16 mouse cellular contexts compared by ENCODE assay signal in the genomic region with DNA sequence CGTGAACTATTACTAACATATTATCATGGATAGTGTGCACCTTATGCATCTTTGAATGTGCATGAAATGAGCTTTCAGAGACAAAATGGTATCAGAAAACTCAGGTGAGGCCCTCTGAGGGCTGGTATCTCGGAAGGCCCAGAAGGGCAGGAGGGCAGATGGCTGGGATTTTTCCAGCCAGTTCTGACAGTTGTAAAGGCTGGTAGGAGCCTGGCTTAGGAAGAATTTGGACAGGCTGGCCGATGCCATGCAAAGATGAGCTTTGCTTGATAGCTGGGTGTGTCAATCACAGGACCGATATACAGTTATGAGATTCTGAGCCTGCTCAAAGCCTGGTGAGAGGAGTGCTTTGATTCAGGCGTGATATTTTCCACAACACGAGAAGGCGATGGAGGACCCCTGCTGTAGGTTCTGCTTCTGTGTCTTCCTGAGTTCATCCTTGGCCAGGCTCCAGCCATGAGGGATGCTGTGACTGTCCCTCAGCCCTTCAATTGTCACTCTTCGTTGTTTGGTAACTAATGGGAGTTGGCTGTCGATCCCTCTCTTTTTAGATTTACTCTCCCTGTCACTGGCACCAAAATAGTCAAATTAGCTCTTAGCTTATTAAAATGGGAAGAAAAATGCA.
DNase-seq lines count a peak whose midpoint lies in the region; ATAC-seq and TF ChIP-seq lines count a peak whose summit lies in the region.
"Had no signal": no experiment of that assay in that cellular context is flagged by ENCODE, and none has a peak within 500 bp of the region (broad histone marks: within the 10 kb centered on the region; RNA-seq: fewer than 3 reads in every experiment).

No protein-coding gene starts in this region.

- 82% methylated on average over 9 of the region's 9 CpGs for WGBS in heart, embryonic 10.5 days
- 82% methylated on average over 9 of the region's 9 CpGs for WGBS in heart, embryonic 11.5 days (ENCODE audit: insufficient replicate concordance)
- 75% methylated on average over 9 of the region's 9 CpGs for WGBS in midbrain, postnatal 0 days
- 83% methylated on average over 9 of the region's 9 CpGs for WGBS in midbrain, embryonic 13.5 days

- H3K4me1 ChIP-seq in heart, embryonic 10.5 days, result no peaks in the 10 kb centered on the region
- H3K4me1 ChIP-seq in heart, embryonic 11.5 days (ENCODE audit: control insufficient read depth, insufficient read depth, low read length), result no peaks in the 10 kb centered on the region
- H3K4me1 ChIP-seq in midbrain, postnatal 0 days (ENCODE audit: insufficient read depth, low read length), result no peaks in the 10 kb centered on the region; the same call in 1 of the 2 replicates
- H3K4me1 ChIP-seq in midbrain, embryonic 13.5 days (replicated peaks), result peaks cover 5% of the 10 kb centered on the region; the same call in 1 of the 2 replicates
- H3K4me1 ChIP-seq: embryonic facial prominence, embryonic 12.5 days; heart, embryonic 15.5 days had no signal

- H3K9ac ChIP-seq in heart, embryonic 11.5 days (ENCODE audit: low read depth, low read length), result no peak overlapping the region
- no peak overlapping the region for H3K9ac ChIP-seq in midbrain, postnatal 0 days (replicated peaks; ENCODE audit: low read length, poor library complexity, severe bottlenecking)
- no peak overlapping the region for H3K9ac ChIP-seq in midbrain, embryonic 13.5 days (replicated peaks)
- H3K9ac ChIP-seq: embryonic facial prominence, embryonic 12.5 days; heart, embryonic 15.5 days; hindbrain, embryonic 14.5 days had no signal

- no peaks in the 10 kb centered on the region for H3K36me3 ChIP-seq in heart, embryonic 10.5 days
- H3K36me3 ChIP-seq in heart, embryonic 11.5 days (ENCODE audit: control insufficient read depth, insufficient read depth, low read length), result no peaks in the 10 kb centered on the region
- no peaks in the 10 kb centered on the region for H3K36me3 ChIP-seq in midbrain, postnatal 0 days (ENCODE audit: insufficient read depth, low read length)
- H3K36me3 ChIP-seq in midbrain, embryonic 13.5 days, result no peaks in the 10 kb centered on the region
- H3K36me3 ChIP-seq: embryonic facial prominence, embryonic 12.5 days; heart, embryonic 15.5 days had no signal

- no peak for ATAC-seq in heart, embryonic 11.5 days (replicated peaks; ENCODE audit: insufficient number of reproducible peaks, low FRiP score, low TSS enrichment)
- no peak for ATAC-seq in midbrain, postnatal 0 days (ENCODE audit: low FRiP score)
- no peak for ATAC-seq in midbrain, embryonic 13.5 days
- ATAC-seq: forebrain, embryonic 16.5 days; intestine, embryonic 16.5 days had no signal

- H3K4me2 ChIP-seq in heart, embryonic 11.5 days, result no peak overlapping the region
- no peak overlapping the region for H3K4me2 ChIP-seq in midbrain, postnatal 0 days (ENCODE audit: low read depth, low read length, poor library complexity, severe bottlenecking)
- H3K4me2 ChIP-seq in midbrain, embryonic 13.5 days (replicated peaks), result no peak overlapping the region
- H3K4me2 ChIP-seq: embryonic facial prominence, embryonic 12.5 days; heart, embryonic 15.5 days; hindbrain, embryonic 14.5 days had no signal

- H3K27me3 ChIP-seq in heart, embryonic 10.5 days (ENCODE audit: insufficient read depth, poor library complexity, severe bottlenecking), result no peaks in the 10 kb centered on the region
- no peaks in the 10 kb centered on the region for H3K27me3 ChIP-seq in heart, embryonic 11.5 days (ENCODE audit: control insufficient read depth, insufficient read depth, low read length)
- no peaks in the 10 kb centered on the region for H3K27me3 ChIP-seq in midbrain, postnatal 0 days (ENCODE audit: insufficient read depth, low read length)
- H3K27me3 ChIP-seq in midbrain, embryonic 13.5 days, result no peaks in the 10 kb centered on the region
- H3K27me3 ChIP-seq: embryonic facial prominence, embryonic 12.5 days; heart, embryonic 15.5 days had no signal

- DNase-seq in cerebellum, postnatal 25 days, result peak; percentile 52 to 67
- no peak for DNase-seq in cerebellum, adult 11-12 months
- peak; percentile 39 for DNase-seq in heart, embryonic 10.5 days (ENCODE audit: low spot score)
- DNase-seq in midbrain, postnatal 0 days (ENCODE audit: low spot score), result peak; percentile 12
- DNase-seq: adrenal gland, adult 2 months; adrenal gland, postnatal 25 days; gastrocnemius, postnatal 14 days; heart, postnatal 14 days; kidney, adult 2 months had no signal

- H3K9me3 ChIP-seq in heart, embryonic 10.5 days, result no peaks in the 10 kb centered on the region
- no peaks in the 10 kb centered on the region for H3K9me3 ChIP-seq in heart, embryonic 11.5 days (replicated peaks; ENCODE audit: control insufficient read depth, low read length)
- no peaks in the 10 kb centered on the region for H3K9me3 ChIP-seq in midbrain, postnatal 0 days (ENCODE audit: low read length)
- H3K9me3 ChIP-seq in midbrain, embryonic 13.5 days, result no peaks in the 10 kb centered on the region
- H3K9me3 ChIP-seq: embryonic facial prominence, embryonic 12.5 days; heart, embryonic 15.5 days had no signal

- TF ChIP-seq CTCF in midbrain, postnatal 0 days (IDR thresholded peaks at IDR 0.05), result no peak

- H3K4me3 ChIP-seq in heart, embryonic 10.5 days, result no peak overlapping the region
- H3K4me3 ChIP-seq in heart, embryonic 11.5 days (ENCODE audit: low read depth, low read length), result no peak overlapping the region
- no peak overlapping the region for H3K4me3 ChIP-seq in midbrain, postnatal 0 days (ENCODE audit: low read depth, low read length)
- no peak overlapping the region for H3K4me3 ChIP-seq in midbrain, embryonic 13.5 days (replicated peaks)
- H3K4me3 ChIP-seq: embryonic facial prominence, embryonic 12.5 days; heart, embryonic 15.5 days had no signal

- no peak overlapping the region for H3K27ac ChIP-seq in heart, embryonic 10.5 days
- no peak overlapping the region for H3K27ac ChIP-seq in heart, embryonic 11.5 days (ENCODE audit: low read depth, low read length)
- no peak overlapping the region for H3K27ac ChIP-seq in midbrain, postnatal 0 days (ENCODE audit: low read depth, low read length)
- no peak overlapping the region for H3K27ac ChIP-seq in midbrain, embryonic 13.5 days
- H3K27ac ChIP-seq: embryonic facial prominence, embryonic 12.5 days; heart, embryonic 15.5 days; hindbrain, embryonic 14.5 days had no signal
